Mouse (Mus musculus) neural tube, embryonic 11.5 days (tissue): ENCODE measurements around the gene Snrnp200. TPM values are rescaled to one million over a fixed set of nuclear protein-coding genes. Genes with fewer than 3 reads are reported as not detected.
"Not testable (repeated sequence)": the region's sequence is repeated elsewhere in the genome, so short reads cannot be mapped to it uniquely, and the experiment has no call there.

Experiments used
- ATAC-seq: fragments of 200-750 bp; cut with Nextera tagmentation; 2 replicates; pipeline ENCODE4 v1.8.0; 2017; ENCODE audit warnings: moderate number of reproducible peaks, mild to moderate bottlenecking, moderate TSS enrichment, moderate library complexity; ENCODE audit not compliant: insufficient read depth, low FRiP score, low TSS enrichment
- DNase-seq: peaks from one replicate; pipeline ENCODE4 v3.0.0-alpha.2; 2015; ENCODE audit warnings: low spot score
- H3K27ac ChIP-seq: fragments of 300-500 bp; sonication (generic); 2 replicates; pipeline ENCODE4 v1.5.1; 2014; ENCODE audit warnings: low read depth, mild to moderate bottlenecking, low read length
- H3K27me3 ChIP-seq: fragments of 300-500 bp; sonication (generic); 2 replicates; pipeline ENCODE4 v1.6.1; 2014; ENCODE audit warnings: mild to moderate bottlenecking, low read length, mixed read lengths; ENCODE audit not compliant: control insufficient read depth, insufficient read depth
- H3K36me3 ChIP-seq: fragments of 300-500 bp; sonication (generic); 2 replicates; pipeline ENCODE4 v1.6.1; 2014; ENCODE audit warnings: mild to moderate bottlenecking, low read length, moderate library complexity, mixed read lengths; ENCODE audit not compliant: control insufficient read depth, insufficient read depth
- H3K4me1 ChIP-seq: fragments of 300-500 bp; sonication (generic); 2 replicates; pipeline ENCODE4 v1.6.1; 2014; ENCODE audit warnings: low read length, mixed read lengths; ENCODE audit not compliant: control insufficient read depth, insufficient read depth
- H3K4me2 ChIP-seq: fragments of 300-500 bp; sonication (generic); 2 replicates; pipeline ENCODE4 v1.6.1; 2014; ENCODE audit warnings: low read depth, mild to moderate bottlenecking, moderate library complexity
- H3K4me3 ChIP-seq: fragments of 300-500 bp; sonication (generic); 2 replicates; pipeline ENCODE4 v1.5.1; 2014; ENCODE audit warnings: low read depth, low read length
- H3K9ac ChIP-seq: fragments of 300-500 bp; sonication (generic); 2 replicates; pipeline ENCODE4 v1.6.1; 2014; ENCODE audit warnings: mild to moderate bottlenecking, low read length
- H3K9me3 ChIP-seq: fragments of 300-500 bp; sonication (generic); 2 replicates; pipeline ENCODE4 v1.6.1; 2016; ENCODE audit warnings: low read length; ENCODE audit not compliant: control insufficient read depth
- WGBS: fragments of 180-500 bp; shearing (Covaris S2); extraction: QIAGEN DNeasy Blood & Tissue Kit; methylation state at CpG from one replicate; pipeline ENCODE4 v1.1.7; 2014; 5-methylcytosine and 5-hydroxymethylcytosine counted together
- polyA plus RNA-seq: library from polyadenylated mRNA; unstranded; fragments of >200 nt; fragmentation: Nextera tagmentation; extraction: Ambion mirVana; gene quantifications from 2 replicates; pipeline ENCODE4 v1.2.1, GENCODE M21; 2014

Snrnp200 gene
- polyA plus RNA-seq, 1 experiment from 2014 or later: 110 TPM

DNA sequence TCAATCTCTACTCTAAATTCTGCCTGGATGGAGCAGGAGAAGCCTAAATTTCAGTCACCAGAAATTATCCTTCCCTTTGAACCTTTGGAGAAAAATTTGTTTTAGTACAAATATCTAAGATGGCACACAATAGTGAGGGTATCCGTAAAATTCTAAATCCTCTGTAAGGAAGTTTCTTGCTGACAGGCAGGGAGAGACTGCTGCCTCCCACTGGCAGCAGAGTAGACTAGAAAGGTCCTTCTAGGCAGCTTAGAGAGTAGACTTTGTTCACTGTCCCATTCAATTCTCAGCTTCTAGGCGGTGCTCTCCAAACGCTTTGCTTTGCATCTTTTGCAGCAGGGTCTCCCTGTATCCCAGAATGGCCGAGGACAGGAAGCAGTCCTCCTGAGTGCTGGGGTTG lies 59.7 kb downstream of the Snrnp200 start:
- H3K4me3 ChIP-seq: no peak overlapping the region
- no peaks in the 10 kb centered on the region for H3K4me1 ChIP-seq
- DNase-seq (no peak), ATAC-seq (no peak)
- no peaks in the 10 kb centered on the region for H3K36me3 ChIP-seq
- no peaks in the 10 kb centered on the region for H3K27me3 ChIP-seq
- H3K4me2 ChIP-seq: no peak overlapping the region
- no peak overlapping the region for H3K9ac ChIP-seq
- no peaks in the 10 kb centered on the region for H3K9me3 ChIP-seq
- WGBS: 55% methylated on average over 4 of the region's 4 CpGs
- H3K27ac ChIP-seq: no peak overlapping the region

DNA sequence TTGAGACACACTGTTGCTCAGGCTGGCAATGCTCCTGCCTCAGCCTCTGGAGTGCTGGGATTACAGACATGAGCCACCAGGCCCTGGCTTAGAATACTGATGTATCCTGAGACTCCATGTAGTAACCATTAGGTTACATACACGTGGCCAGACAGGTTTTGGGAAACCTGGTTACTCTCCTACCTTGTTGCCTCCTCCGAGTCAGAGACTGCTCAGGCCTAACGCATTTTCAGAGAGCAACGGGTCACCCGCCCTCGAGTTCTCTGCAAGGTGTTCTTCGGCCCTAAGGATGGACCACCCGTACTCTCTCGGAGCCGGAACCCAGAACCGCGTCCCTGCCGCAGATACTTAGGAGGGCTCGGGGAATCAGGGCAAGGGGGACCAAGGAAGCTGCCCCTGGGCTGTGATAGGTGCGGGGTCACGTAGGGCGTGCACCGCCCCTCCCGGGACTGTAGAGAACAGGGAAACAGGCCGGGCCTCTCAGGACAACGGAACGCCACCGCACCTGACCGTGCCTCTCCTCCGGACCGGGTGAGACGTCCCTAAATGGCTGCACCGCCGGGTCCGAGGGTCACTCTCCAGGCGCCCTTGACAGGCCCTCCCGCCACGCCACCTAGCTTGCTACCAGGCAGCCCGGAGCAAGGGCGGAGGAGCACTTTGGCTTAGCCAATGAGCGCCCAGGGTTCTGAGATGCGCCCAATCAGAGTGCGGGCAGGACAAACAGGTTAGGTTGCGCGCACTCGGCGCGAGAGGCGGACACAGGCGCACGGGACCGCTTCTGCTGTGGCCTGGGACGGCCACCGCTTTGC lies 61.5 kb downstream of the Snrnp200 start, which contains the start of gene Stard7:
Gene Stard7, plus strand, starts transcription at position 728 of the 809 bp plus-strand sequence.
- H3K36me3 ChIP-seq: no peaks in the 10 kb centered on the region
- no peaks in the 10 kb centered on the region for H3K4me1 ChIP-seq
- H3K4me3 ChIP-seq: peak within 1 kb of the TSS; percentile 82
- peak; percentile 99 for ATAC-seq
- no peaks in the 10 kb centered on the region for H3K27me3 ChIP-seq
- under 1% methylated on average over 47 of the region's 49 CpGs for WGBS
- peak within 1 kb of the TSS; percentile 78 for H3K9ac ChIP-seq
- peak within 1 kb of the TSS; percentile 87 for H3K27ac ChIP-seq
- no peaks in the 10 kb centered on the region for H3K9me3 ChIP-seq
- peak within 1 kb of the TSS; percentile 76 for H3K4me2 ChIP-seq
- peak; percentile 94 for DNase-seq

DNA sequence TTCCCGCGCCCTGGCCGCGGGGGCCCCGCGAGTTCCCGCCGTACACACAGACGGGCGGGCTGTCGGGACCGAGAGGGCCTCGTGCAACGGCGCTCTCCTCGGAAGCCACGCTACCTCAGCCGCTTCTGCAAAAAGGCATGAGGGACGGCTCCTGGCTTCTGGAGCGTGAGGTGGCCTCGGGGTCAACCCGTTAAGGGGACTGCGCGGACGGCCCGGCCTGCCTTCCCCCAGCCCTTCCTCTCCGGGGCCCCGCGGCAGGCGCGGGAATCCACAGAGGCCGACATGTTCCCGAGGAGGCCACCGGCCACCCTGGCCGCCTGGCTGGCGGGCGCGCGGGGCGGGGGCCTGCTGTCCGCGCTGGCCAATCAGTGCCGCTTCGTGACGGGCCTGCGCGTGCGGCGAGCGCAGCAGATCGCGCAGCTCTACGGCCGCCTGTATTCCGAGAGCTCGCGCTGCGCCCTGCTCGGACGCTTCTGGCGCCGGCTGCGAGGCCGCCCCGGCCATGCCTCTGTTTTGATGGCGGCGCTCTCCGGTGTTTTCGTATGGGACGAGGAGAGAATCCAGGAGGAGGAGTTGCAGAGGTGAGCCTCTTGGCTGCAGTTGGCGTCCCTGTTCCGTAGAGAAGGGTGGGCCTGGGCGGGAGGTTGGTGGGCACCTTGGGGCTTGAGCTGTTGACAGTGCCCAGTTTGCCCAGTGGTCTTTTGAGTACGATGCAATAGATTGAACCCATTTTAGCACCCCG lies 62.3 kb downstream of the Snrnp200 start:
- Histone ChIP-seq H3K4me2 (peak overlapping the region; percentile 76), H3K27ac (peak overlapping the region; percentile 87), H3K9me3 (no peaks in the 10 kb centered on the region), H3K36me3 (no peaks in the 10 kb centered on the region), H3K27me3 (no peaks in the 10 kb centered on the region), H3K4me1 (no peaks in the 10 kb centered on the region), H3K9ac (peak overlapping the region; percentile 78), H3K4me3 (peak overlapping the region; percentile 82)
- peak; percentile 92 for DNase-seq
- ATAC-seq: peak; percentile 94
- under 1% methylated on average over 68 of the region's 75 CpGs for WGBS

DNA sequence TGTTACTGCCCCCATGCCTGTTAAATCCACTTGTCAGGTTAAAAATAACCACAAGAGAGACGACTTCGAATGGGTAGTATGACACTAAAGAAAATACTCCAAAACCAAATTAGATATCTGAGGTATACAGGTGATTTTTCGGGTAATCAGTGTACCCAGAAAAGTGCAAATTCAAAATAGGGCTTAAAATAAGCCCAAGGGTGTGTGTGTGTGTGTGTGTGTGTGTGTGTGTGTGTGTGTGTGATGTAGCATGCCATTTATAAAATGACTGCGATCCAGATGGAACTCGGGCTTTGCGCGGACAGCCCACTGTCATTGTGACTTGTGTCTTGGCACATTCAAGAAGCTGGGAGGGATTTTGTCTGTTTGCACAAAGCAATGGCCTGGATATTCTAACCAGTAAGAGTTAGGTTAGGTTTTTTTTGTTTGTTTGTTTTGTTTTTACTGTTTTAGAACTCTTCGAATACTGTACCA lies 62.9 kb downstream of the Snrnp200 start:
- Histone ChIP-seq H3K4me2 (peak overlapping the region; percentile 76), H3K4me1 (no peaks in the 10 kb centered on the region), H3K4me3 (peak overlapping the region; percentile 82), H3K36me3 (no peaks in the 10 kb centered on the region), H3K27me3 (no peaks in the 10 kb centered on the region), H3K27ac (peak overlapping the region; percentile 87), H3K9ac (peak overlapping the region; percentile 78), H3K9me3 (no peaks in the 10 kb centered on the region)
- DNase-seq: no peak
- no peak for ATAC-seq
- 11% methylated on average over 8 of the region's 8 CpGs for WGBS

DNA sequence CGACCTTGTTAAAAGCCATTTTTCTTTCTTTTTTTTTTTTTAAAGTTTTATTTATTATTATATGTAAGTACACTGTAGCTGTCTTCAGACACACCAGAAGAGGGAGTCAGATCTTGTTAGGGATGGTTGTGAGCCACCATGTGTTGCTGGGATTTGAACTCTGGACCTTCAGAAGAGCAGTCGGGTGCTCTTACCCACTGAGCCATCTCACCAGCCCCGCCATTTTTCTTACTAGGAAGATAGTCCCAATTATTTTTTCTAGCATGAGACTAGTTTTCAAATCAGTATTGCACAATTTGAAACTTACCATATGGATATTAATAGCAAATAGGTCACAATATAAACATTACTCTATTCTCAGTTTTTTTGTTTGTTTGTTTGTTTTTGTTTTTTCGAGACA lies 63.9 kb downstream of the Snrnp200 start:
- not testable (repeated sequence) for H3K36me3 ChIP-seq, H3K9me3 ChIP-seq, ATAC-seq, H3K27ac ChIP-seq, H3K4me1 ChIP-seq, H3K4me3 ChIP-seq, H3K4me2 ChIP-seq, H3K27me3 ChIP-seq, H3K9ac ChIP-seq, DNase-seq
- WGBS: 94% methylated on average over 4 of the region's 4 CpGs

DNA sequence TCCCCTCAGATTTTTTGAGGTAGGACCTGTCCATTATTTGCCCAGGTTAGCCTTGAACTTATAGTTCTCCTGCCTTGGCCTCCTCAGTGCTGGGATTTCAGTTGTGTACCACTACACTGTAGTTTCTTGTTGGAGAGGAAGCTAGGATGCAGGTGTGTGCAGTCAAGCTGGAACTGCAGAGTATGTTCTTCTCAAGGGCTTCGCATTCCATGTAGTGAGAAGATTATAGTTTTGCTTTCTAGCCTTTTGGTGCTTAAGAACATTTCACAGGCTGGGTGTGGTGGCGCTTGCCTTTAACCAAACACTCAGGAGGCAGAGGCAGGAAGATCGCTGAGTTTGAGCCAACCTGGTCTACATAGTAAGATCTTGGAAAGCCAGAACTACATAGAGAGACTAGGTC lies 64.6 kb downstream of the Snrnp200 start:
- H3K4me2 ChIP-seq: no peak overlapping the region
- DNase-seq (no peak), ATAC-seq (no peak)
- no peak overlapping the region for H3K4me3 ChIP-seq
- no peak overlapping the region for H3K9ac ChIP-seq
- no peaks in the 10 kb centered on the region for H3K9me3 ChIP-seq
- H3K27ac ChIP-seq: no peak overlapping the region
- no peaks in the 10 kb centered on the region for H3K36me3 ChIP-seq
- no peaks in the 10 kb centered on the region for H3K27me3 ChIP-seq
- WGBS: 91% methylated on average over 3 of the region's 3 CpGs
- no peaks in the 10 kb centered on the region for H3K4me1 ChIP-seq

DNA sequence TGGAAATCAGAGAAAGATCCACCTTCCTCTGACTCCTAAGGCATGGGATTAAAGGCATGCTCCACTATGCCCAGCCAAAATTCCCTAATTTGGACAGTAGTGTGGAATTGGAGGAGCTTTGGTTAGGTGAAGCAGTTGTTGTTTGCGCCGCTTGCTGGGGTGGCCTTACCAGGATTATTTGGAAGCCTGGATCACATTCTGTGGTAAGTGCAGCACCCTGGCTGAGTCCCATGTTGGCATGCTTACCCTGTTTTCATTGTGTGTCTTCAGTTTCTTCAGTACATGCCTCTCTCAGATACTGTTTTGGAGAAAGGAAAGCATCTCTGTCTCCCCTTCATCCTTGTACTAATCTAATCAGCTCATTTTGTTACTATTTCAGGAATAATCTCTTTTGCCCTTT lies 66.4 kb downstream of the Snrnp200 start:
- WGBS: 93% methylated on average over 2 of the region's 2 CpGs
- H3K4me2 ChIP-seq: no peak overlapping the region
- H3K9ac ChIP-seq: no peak overlapping the region

DNA sequence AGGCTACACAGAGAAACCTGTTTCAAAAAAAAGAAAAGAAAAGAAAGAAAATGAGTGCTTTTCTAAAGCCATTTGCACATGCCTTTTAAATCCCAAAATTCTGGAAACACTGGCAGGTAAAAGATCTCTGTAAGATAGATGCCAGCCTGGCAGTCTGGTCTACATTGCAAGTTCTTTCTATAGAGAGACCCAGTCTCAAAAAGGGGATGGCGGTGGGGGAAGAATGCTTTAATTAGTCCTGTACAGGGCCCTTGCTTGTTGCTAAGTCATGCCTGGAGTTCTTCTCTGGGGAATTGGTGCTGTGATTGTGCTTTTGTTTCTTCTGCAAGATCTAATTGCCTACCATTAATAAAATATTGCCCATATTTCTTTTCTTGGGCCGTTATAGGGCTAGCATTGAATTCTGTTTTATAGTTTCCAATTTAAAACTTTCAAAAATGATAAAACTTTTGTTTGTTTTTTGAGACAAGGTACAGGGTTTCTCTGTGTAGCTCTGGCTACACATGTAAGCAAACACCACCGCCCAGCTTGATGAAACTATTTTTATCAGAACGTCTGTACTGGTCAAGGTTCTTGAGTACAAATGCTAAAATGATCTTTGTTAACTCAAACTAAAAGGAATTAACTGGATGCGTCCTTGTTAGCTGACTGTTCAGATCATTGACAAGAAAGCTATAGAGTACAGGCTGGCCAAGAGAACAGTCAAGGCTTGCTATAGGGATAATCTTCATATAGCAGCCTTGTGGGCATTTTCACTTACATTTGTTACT lies 67.5 kb downstream of the Snrnp200 start:
- H3K4me2 ChIP-seq: no peak overlapping the region
- ATAC-seq (no peak), DNase-seq (no peak)
- no peaks in the 10 kb centered on the region for H3K36me3 ChIP-seq
- no peak overlapping the region for H3K27ac ChIP-seq
- H3K9ac ChIP-seq: no peak overlapping the region
- H3K4me3 ChIP-seq: no peak overlapping the region
- no peaks in the 10 kb centered on the region for H3K9me3 ChIP-seq
- H3K4me1 ChIP-seq: no peaks in the 10 kb centered on the region
- 88% methylated on average over 5 of the region's 5 CpGs for WGBS
- no peaks in the 10 kb centered on the region for H3K27me3 ChIP-seq

More for the DNA sequence above, 66.4 kb downstream of the Snrnp200 start:
- H3K27me3 ChIP-seq: no peaks in the 10 kb centered on the region
- DNase-seq: no peak
- H3K4me1 ChIP-seq: no peaks in the 10 kb centered on the region
- no peaks in the 10 kb centered on the region for H3K9me3 ChIP-seq
- no peak for ATAC-seq
- H3K36me3 ChIP-seq: no peaks in the 10 kb centered on the region
- no peak overlapping the region for H3K4me3 ChIP-seq
- no peak overlapping the region for H3K27ac ChIP-seq
